Mouse (Mus musculus) lung, postnatal 0 days (tissue): ENCODE measurements around the gene Dscam.

Source experiments
- CTCF ChIP-seq: IDR thresholded peaks from 2 replicates; pipeline ENCODE4 v1.5.1; 2016; ENCODE audit warnings: antibody characterized with exemption, mild to moderate bottlenecking
- EP300 ChIP-seq: IDR thresholded peaks from 2 replicates; pipeline ENCODE4 v1.6.1; 2016; ENCODE audit warnings: antibody characterized with exemption, mild to moderate bottlenecking, control low read depth

- no peak for TF ChIP-seq EP300
- no peak for TF ChIP-seq CTCF
These were observed 382.3 kb downstream of the Dscam start for GRCm38 (mm10) chr16:96788286-96788685.
